Mouse (Mus musculus) CH12.LX (cell line): Measurements from ENCODE around the gene Anks1b. TPM values are rescaled to one million over a fixed set of nuclear protein-coding genes. Genes with fewer than 3 reads are reported as not detected.

Experiments
- DNase-seq: peaks from one replicate; pipeline ENCODE4 v3.0.0-alpha.2; 2013; ENCODE audit errors: extremely low read depth
- H3K27ac ChIP-seq: 2 replicates; pipeline ENCODE4 v1.5.1; 2012; ENCODE audit warnings: low read depth, mild to moderate bottlenecking, control low read depth, moderate library complexity; ENCODE audit not compliant: insufficient read depth
- H3K27me3 ChIP-seq: replicated peaks from 2 replicates; pipeline ENCODE3; 2012; ENCODE audit warnings: inconsistent platforms
- H3K36me3 ChIP-seq, 2 experiments: replicated peaks in 1 of 2; 2 replicates each; pipeline versions ENCODE3 to v1.6.1; 2012; ENCODE audit warnings: inconsistent platforms in 1 of 2, low read length in 1 of 2, mild to moderate bottlenecking in 1 of 2, mixed read lengths in 1 of 2, moderate library complexity in 1 of 2; ENCODE audit not compliant: control insufficient read depth in 1 of 2, insufficient read depth in 1 of 2
- H3K4me1 ChIP-seq, 2 experiments: 2 replicates each; pipeline ENCODE4 v1.6.1; 2012; ENCODE audit warnings: inconsistent platforms in 1 of 2, moderate library complexity in 1 of 2; ENCODE audit not compliant: insufficient read depth in 2 of 2, control insufficient read depth in 1 of 2
- H3K4me2 ChIP-seq: 2 replicates; pipeline ENCODE4 v1.6.1; 2012; ENCODE audit warnings: low read depth, mild to moderate bottlenecking, control low read depth; ENCODE audit not compliant: poor library complexity, insufficient read depth, severe bottlenecking
- H3K4me3 ChIP-seq, 3 experiments: fragments of 150-350 bp in 1 of 3; sonication (generic) in 1 of 3; replicated peaks in 1 of 3; 2 replicates each; pipeline versions ENCODE3 to v1.5.1; 2011 to 2012; ENCODE audit warnings: low read depth in 2 of 3, low read length in 2 of 3, mild to moderate bottlenecking in 2 of 3, moderate library complexity in 2 of 3, control low read depth in 1 of 3, improper control_type of control experiment in 1 of 3, inconsistent platforms in 1 of 3, mixed read lengths in 1 of 3; ENCODE audit not compliant: poor library complexity in 1 of 3
- H3K79me2 ChIP-seq: replicated peaks from 2 replicates; pipeline ENCODE4 v1.6.1; 2012; ENCODE audit warnings: mild to moderate bottlenecking, moderate library complexity; ENCODE audit not compliant: control insufficient read depth, poor library complexity, insufficient read depth, severe bottlenecking; ENCODE audit errors: extremely low read depth
- H3K9ac ChIP-seq: 2 replicates; pipeline ENCODE4 v1.6.1; 2012; ENCODE audit warnings: low read depth, mild to moderate bottlenecking, control low read depth, moderate library complexity; ENCODE audit not compliant: insufficient read depth
- H3K9me3 ChIP-seq: replicated peaks from 2 replicates; pipeline ENCODE3; 2012; ENCODE audit warnings: low read length, inconsistent platforms, mixed read lengths
- CHD2 ChIP-seq: IDR thresholded peaks from 2 replicates; pipeline ENCODE4 v1.6.1; 2011; ENCODE audit warnings: low read length, improper control_type of control experiment
- CTCF ChIP-seq, 2 experiments: IDR thresholded peaks in 1 of 2; conservative IDR thresholded peaks in 1 of 2; 2 replicates each; pipeline ENCODE4 v1.5.1; 2011 to 2012; ENCODE audit warnings: low read depth in 2 of 2, low read length in 2 of 2, improper control_type of control experiment in 1 of 2, inconsistent platforms in 1 of 2, mild to moderate bottlenecking in 1 of 2, moderate library complexity in 1 of 2
- E2F4 ChIP-seq: IDR thresholded peaks from 2 replicates; pipeline ENCODE4 v1.6.1; 2011; ENCODE audit warnings: low read depth, low read length, improper control_type of control experiment; ENCODE audit not compliant: insufficient replicate concordance
- ELF1 ChIP-seq: IDR thresholded peaks from 2 replicates; pipeline ENCODE4 v1.6.1; 2014; ENCODE audit warnings: low read depth, mild to moderate bottlenecking, inconsistent platforms, low read length, improper control_type of control experiment
- ETS1 ChIP-seq: conservative IDR thresholded peaks from 2 replicates; pipeline ENCODE4 v1.6.1; 2012; ENCODE audit warnings: low read depth, mild to moderate bottlenecking, inconsistent platforms, low read length, improper control_type of control experiment, moderate library complexity
- JUN ChIP-seq: IDR thresholded peaks from 2 replicates; pipeline ENCODE4 v1.6.1; 2011; ENCODE audit warnings: low read depth, mild to moderate bottlenecking, low read length, improper control_type of control experiment, moderate library complexity; ENCODE audit not compliant: insufficient read depth
- JUND ChIP-seq: conservative IDR thresholded peaks from 2 replicates; pipeline ENCODE4 v1.6.1; 2011; ENCODE audit warnings: low read depth, low read length, improper control_type of control experiment
- MAX ChIP-seq: IDR thresholded peaks from 2 replicates; pipeline ENCODE4 v1.6.1; 2011; ENCODE audit warnings: low read length, improper control_type of control experiment
- MEF2A ChIP-seq: IDR thresholded peaks from 2 replicates; pipeline ENCODE4 v1.6.1; 2014; ENCODE audit warnings: low read depth, mild to moderate bottlenecking, inconsistent platforms, low read length, improper control_type of control experiment, borderline replicate concordance
- MYC ChIP-seq: IDR thresholded peaks from 2 replicates; pipeline ENCODE4 v1.6.1; 2011; ENCODE audit warnings: low read depth, mild to moderate bottlenecking, improper control_type of control experiment, low read length
- NELFE ChIP-seq: IDR thresholded peaks from 2 replicates; pipeline ENCODE4 v1.6.1; 2011; ENCODE audit warnings: low read depth, low read length, improper control_type of control experiment
- RAD21 ChIP-seq: IDR thresholded peaks from 2 replicates; pipeline ENCODE4 v1.6.1; 2011; ENCODE audit warnings: low read depth, mild to moderate bottlenecking, low read length, improper control_type of control experiment, moderate library complexity
- RCOR1 ChIP-seq: conservative IDR thresholded peaks from 2 replicates; pipeline ENCODE4 v1.6.1; 2012; ENCODE audit warnings: low read depth, mild to moderate bottlenecking, inconsistent platforms, low read length, improper control_type of control experiment
- SIN3A ChIP-seq: IDR thresholded peaks from 2 replicates; pipeline ENCODE4 v1.6.1; 2012; ENCODE audit warnings: low read length, improper control_type of control experiment, inconsistent platforms
- SMC3 ChIP-seq: IDR thresholded peaks from 2 replicates; pipeline ENCODE4 v1.6.1; 2011; ENCODE audit warnings: low read depth, low read length, improper control_type of control experiment
- TBP ChIP-seq: conservative IDR thresholded peaks from 2 replicates; pipeline ENCODE4 v1.6.1; 2011; ENCODE audit warnings: low read depth, low read length, improper control_type of control experiment
- UBTF ChIP-seq: IDR thresholded peaks from 2 replicates; pipeline ENCODE4 v1.6.1; 2012; ENCODE audit warnings: low read depth, mild to moderate bottlenecking, inconsistent platforms, low read length, improper control_type of control experiment, moderate library complexity
- USF2 ChIP-seq: conservative IDR thresholded peaks from 2 replicates; pipeline ENCODE4 v1.6.1; 2011; ENCODE audit warnings: low read depth, low read length, improper control_type of control experiment
- ZC3H11A ChIP-seq: IDR thresholded peaks from 2 replicates; pipeline ENCODE4 v1.6.1; 2012; ENCODE audit warnings: low read depth, mild to moderate bottlenecking, inconsistent platforms, low read length, improper control_type of control experiment
- ZNF384 ChIP-seq: IDR thresholded peaks from 2 replicates; pipeline ENCODE4 v1.6.1; 2012; ENCODE audit warnings: low read depth, low read length, improper control_type of control experiment, inconsistent platforms
- dilution Hi-C: fragments of 300-500 bp; cut with MboI; formaldehyde crosslinking; loops from 2 replicates; pipeline ENCODE4 v1.14.3; 2020; ENCODE audit warnings: low sequenced_read_pairs; ENCODE audit not compliant: extremely low pct_unique_long_range_greater_than_20kb, extremely low pct_ligation_motif_present
- in situ Hi-C: fragments of 300-500 bp; cut with MboI; formaldehyde crosslinking; loops from 3 replicates; pipeline ENCODE4 v1.14.3; 2019; ENCODE audit warnings: low sequenced_read_pairs, low pct_ligation_motif_present, low pct_unique_long_range_greater_than_20kb, mixed read lengths
- polyA plus RNA-seq: library from polyadenylated mRNA; unstranded; fragments of >175 nt; gene quantifications from 2 replicates; pipeline ENCODE4 v1.2.1, GENCODE M21; 2012; ENCODE audit warnings: low read depth; ENCODE audit not compliant: insufficient read length
- total RNA-seq, 2 experiments: library from RNA; depleted of rRNA; stranded (reverse); fragments of 300-350 nt in 1 of 2; fragments of >200 nt in 1 of 2; gene quantifications; 2 replicates each; pipeline ENCODE4 v1.2.3; 2012 to 2014

Anks1b gene
- total and polyA plus RNA-seq, 3 experiments = 0.17 TPM; not detected in 2

DNA sequence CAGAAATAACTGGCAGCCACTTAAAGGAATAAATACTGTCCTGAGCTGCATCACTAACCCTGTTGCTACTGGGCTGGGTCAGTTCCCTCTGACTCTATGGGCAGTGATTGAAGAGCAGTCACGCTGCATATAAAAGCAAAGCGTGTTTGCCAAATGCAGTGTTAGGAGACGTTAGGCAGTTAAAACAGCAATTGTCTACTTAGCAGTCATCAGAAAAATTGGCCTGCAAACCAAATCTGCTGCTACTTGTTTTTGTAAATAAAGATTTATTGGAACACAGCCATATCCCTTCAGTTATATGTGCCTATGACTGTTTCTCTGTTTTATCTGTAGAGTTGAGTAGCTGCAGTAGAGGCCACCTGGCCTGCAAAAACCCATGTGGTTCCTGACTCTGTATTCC, 347.2 kb downstream of the Anks1b start:
- DNase-seq = no peak
- in situ Hi-C loops = no loop called here
- Histone ChIP-seq H3K9ac (no peak overlapping the region), H3K79me2 (no peaks in the 10 kb centered on the region), H3K9me3 (no peaks in the 10 kb centered on the region), H3K27me3 (no peaks in the 10 kb centered on the region), H3K4me2 (no peak overlapping the region), H3K36me3 (no peaks in the 10 kb centered on the region), H3K4me3 (no peak overlapping the region), H3K4me1 (no peaks in the 10 kb centered on the region), H3K27ac (no peak overlapping the region)
- TF ChIP-seq ZC3H11A (no peak), CHD2 (no peak), RCOR1 (no peak), MAX (no peak), TBP (no peak), ZNF384 (no peak), ELF1 (no peak)
- dilution Hi-C loops = no loop called here

DNA sequence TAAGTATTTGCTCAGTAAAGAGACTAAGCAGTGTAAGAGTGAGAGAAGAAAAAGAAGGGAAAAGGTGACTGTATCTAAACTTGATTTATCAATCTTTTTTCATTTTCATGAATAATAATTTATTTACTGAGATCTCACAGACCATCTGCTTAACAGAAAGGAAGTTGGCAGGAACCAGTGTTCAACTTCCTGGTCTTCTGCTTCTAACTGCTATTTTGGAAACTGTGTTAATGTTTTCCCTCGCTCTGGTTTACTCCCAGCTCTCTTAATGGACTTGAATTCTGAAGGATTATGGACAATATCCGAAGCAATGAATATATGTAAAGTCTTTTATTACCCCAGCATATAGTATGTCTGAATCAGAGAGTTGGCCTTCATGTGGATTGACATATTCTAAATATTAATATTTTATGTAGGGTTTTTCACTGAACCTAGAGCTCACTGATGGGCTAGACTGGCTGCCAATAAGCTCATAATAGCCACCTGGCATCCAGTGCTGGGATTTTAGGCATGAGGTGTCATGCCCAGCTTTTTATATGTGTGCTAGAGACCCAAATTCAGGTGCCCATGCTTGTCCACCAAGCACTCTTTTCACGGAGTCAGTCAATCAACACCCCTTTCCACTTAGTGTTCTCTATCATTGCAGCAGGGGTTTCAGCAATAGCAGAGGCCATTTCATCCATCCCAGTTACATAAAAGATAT, 349.6 kb downstream of the Anks1b start:
- Histone ChIP-seq H3K4me2 (no peak overlapping the region), H3K36me3 (no peaks in the 10 kb centered on the region), H3K27me3 (no peaks in the 10 kb centered on the region), H3K27ac (no peak overlapping the region), H3K9ac (no peak overlapping the region), H3K4me3 (no peak overlapping the region), H3K9me3 (no peaks in the 10 kb centered on the region), H3K79me2 (no peaks in the 10 kb centered on the region), H3K4me1 (no peaks in the 10 kb centered on the region)
- in situ Hi-C loops = no loop called here
- dilution Hi-C loops = no loop called here
- TF ChIP-seq CHD2 (no peak), UBTF (no peak), MEF2A (no peak), MAX (no peak), JUND (no peak), TBP (no peak)
- DNase-seq = no peak

GRCm38 (mm10) chr10:90235273-90235672, 362.0 kb downstream of the Anks1b start:
- DNase-seq = peak; percentile 22
- dilution Hi-C loops = no loop called here
- Histone ChIP-seq H3K4me1 (no peaks in the 10 kb centered on the region), H3K4me3 (no peak overlapping the region), H3K79me2 (no peaks in the 10 kb centered on the region), H3K36me3 (no peaks in the 10 kb centered on the region), H3K27me3 (no peaks in the 10 kb centered on the region), H3K9ac (no peak overlapping the region), H3K27ac (no peak overlapping the region), H3K9me3 (no peaks in the 10 kb centered on the region), H3K4me2 (no peak overlapping the region)
- in situ Hi-C loops = no loop called here
- no peak for TF ChIP-seq SIN3A
- TF ChIP-seq JUN = no peak
- no peak for TF ChIP-seq RCOR1
- no peak for TF ChIP-seq NELFE
- TF ChIP-seq CTCF (conservative IDR thresholded peaks at IDR 0.05 in 1 of 2, IDR thresholded peaks at IDR 0.05 in 1 of 2; ENCODE audit: low read depth in 2 of 2, low read length in 2 of 2) = peak in 1 of 2 experiments; percentile 40; a peak in 1 of 4 replicates
- no peak for TF ChIP-seq E2F4
- TF ChIP-seq USF2 = no peak
- TF ChIP-seq ETS1 = no peak
- TF ChIP-seq MYC = no peak
- TF ChIP-seq CHD2 = no peak
- TF ChIP-seq RAD21 = peak; percentile 16
- no peak; the same call in 1 of the 2 replicates for TF ChIP-seq SMC3
- TF ChIP-seq ZC3H11A = no peak
